Mouse (Mus musculus) hindbrain, embryonic 13.5 days (tissue): ENCODE measurements around the gene Mcfd2. TPM values are rescaled to one million over a fixed set of nuclear protein-coding genes. Genes with fewer than 3 reads are reported as not detected.

ENCODE experiments used
- ATAC-seq: fragments of 200-750 bp; cut with Nextera tagmentation; 2 replicates; pipeline ENCODE4 v1.8.0; 2017; ENCODE audit warnings: moderate TSS enrichment; ENCODE audit not compliant: low FRiP score
- H3K27ac ChIP-seq: fragments of 300-500 bp; sonication (generic); 2 replicates; pipeline ENCODE4 v1.5.1; 2015; ENCODE audit warnings: inconsistent platforms, mild to moderate bottlenecking, moderate library complexity
- H3K27me3 ChIP-seq: fragments of 300-500 bp; sonication (generic); 2 replicates; pipeline ENCODE4 v1.6.1; 2015; ENCODE audit warnings: mild to moderate bottlenecking, inconsistent platforms
- H3K36me3 ChIP-seq: fragments of 300-500 bp; sonication (generic); 2 replicates; pipeline ENCODE4 v1.6.1; 2015; ENCODE audit warnings: mild to moderate bottlenecking, inconsistent platforms
- H3K4me1 ChIP-seq: fragments of 300-500 bp; sonication (generic); replicated peaks from 2 replicates; pipeline ENCODE4 v1.6.1; 2015; ENCODE audit warnings: inconsistent platforms
- H3K4me2 ChIP-seq: fragments of 300-500 bp; sonication (generic); 2 replicates; pipeline ENCODE4 v1.6.1; 2015; ENCODE audit warnings: inconsistent platforms, mild to moderate bottlenecking, moderate library complexity
- H3K4me3 ChIP-seq: fragments of 300-500 bp; sonication (generic); 2 replicates; pipeline ENCODE4 v1.5.1; 2015; ENCODE audit warnings: mild to moderate bottlenecking, inconsistent platforms
- H3K9ac ChIP-seq: fragments of 300-500 bp; sonication (generic); 2 replicates; pipeline ENCODE4 v1.6.1; 2015; ENCODE audit warnings: mild to moderate bottlenecking, inconsistent platforms
- H3K9me3 ChIP-seq: fragments of 300-500 bp; sonication (generic); 2 replicates; pipeline ENCODE4 v1.6.1; 2016; ENCODE audit warnings: inconsistent platforms
- WGBS: fragments of 180-500 bp; shearing (Covaris S2); methylation state at CpG from one replicate; pipeline ENCODE4 v1.1.7; 2015; 5-methylcytosine and 5-hydroxymethylcytosine counted together
- polyA plus RNA-seq: library from polyadenylated mRNA; unstranded; fragments of >200 nt; fragmentation: Nextera tagmentation; extraction: Ambion mirVana; gene quantifications from 2 replicates; pipeline ENCODE4 v1.2.1, GENCODE M21; 2015

Mcfd2 gene
- polyA plus RNA-seq, 1 experiment from 2014 or later, result 50.9 TPM

DNA sequence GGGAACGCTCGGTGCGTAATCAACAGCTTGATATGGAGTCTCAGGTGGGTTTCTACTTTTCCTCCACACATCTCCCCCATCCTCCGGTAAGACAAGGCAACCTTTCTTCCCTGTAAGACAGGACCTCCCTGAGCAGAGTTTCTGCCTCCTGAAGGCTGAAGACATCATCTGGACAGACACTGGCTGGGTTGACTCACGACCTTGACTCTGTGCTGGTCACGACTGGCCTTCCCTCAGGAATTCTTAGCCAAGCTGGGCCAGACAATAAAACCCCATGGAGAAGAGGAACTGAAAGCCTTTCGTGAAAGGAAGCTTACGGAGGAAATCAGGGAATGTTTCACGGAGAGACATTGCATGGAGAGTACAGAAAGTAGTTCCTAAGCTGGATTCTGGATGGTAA lies 46.3 kb downstream of the Mcfd2 start:
- Histone ChIP-seq H3K4me1 (no peaks in the 10 kb centered on the region), H3K27ac (no peak overlapping the region), H3K36me3 (no peaks in the 10 kb centered on the region), H3K9me3 (no peaks in the 10 kb centered on the region), H3K4me3 (no peak overlapping the region), H3K9ac (no peak overlapping the region), H3K27me3 (no peaks in the 10 kb centered on the region), H3K4me2 (no peak overlapping the region)
- no peak for ATAC-seq
- 84% methylated on average over 9 of the region's 9 CpGs for WGBS

DNA sequence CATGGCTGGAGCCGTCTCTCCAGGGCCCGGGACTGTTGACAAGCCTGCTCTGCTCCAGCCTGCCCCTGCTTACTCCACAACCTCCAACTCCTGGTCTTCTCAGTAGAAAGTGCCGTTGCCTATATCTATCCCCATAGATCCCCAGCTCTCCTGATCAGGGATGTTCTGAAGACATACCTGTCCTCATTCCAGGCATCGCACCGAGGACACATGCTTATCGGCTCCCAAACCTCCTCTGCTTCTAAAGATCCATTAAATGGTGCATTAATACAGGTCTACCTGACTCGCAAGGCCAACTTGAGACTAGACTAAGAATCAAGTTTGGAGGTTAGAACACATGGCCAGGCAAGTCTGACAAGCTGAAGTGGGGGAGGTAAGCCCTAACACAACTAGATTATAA lies 51.2 kb downstream of the Mcfd2 start:
- H3K27me3 ChIP-seq, result no peaks in the 10 kb centered on the region
- H3K4me3 ChIP-seq, result no peak overlapping the region
- H3K9me3 ChIP-seq, result no peaks in the 10 kb centered on the region
- ATAC-seq, result no peak
- no peaks in the 10 kb centered on the region for H3K36me3 ChIP-seq
- no peak overlapping the region for H3K4me2 ChIP-seq
- WGBS, result 93% methylated on average over 7 of the region's 7 CpGs
- no peak overlapping the region for H3K9ac ChIP-seq
- H3K4me1 ChIP-seq, result no peaks in the 10 kb centered on the region
- no peak overlapping the region for H3K27ac ChIP-seq

GRCm38 (mm10) chr17:87210525-87210924 lies 55.2 kb downstream of the Mcfd2 start:
- Histone ChIP-seq H3K9me3 (no peaks in the 10 kb centered on the region), H3K4me1 (no peaks in the 10 kb centered on the region), H3K27ac (no peak overlapping the region), H3K4me2 (no peak overlapping the region), H3K9ac (no peak overlapping the region), H3K4me3 (no peak overlapping the region), H3K27me3 (no peaks in the 10 kb centered on the region), H3K36me3 (no peaks in the 10 kb centered on the region)
- WGBS, result 81% methylated on average over 2 of the region's 2 CpGs
- ATAC-seq, result no peak

GRCm38 (mm10) chr17:87206885-87207284 lies 58.9 kb downstream of the Mcfd2 start:
- Histone ChIP-seq H3K36me3 (no peaks in the 10 kb centered on the region), H3K9ac (no peak overlapping the region), H3K4me1 (peaks cover 18% of the 10 kb centered on the region), H3K4me3 (no peak overlapping the region), H3K27ac (no peak overlapping the region), H3K9me3 (no peaks in the 10 kb centered on the region), H3K4me2 (no peak overlapping the region), H3K27me3 (no peaks in the 10 kb centered on the region)
- WGBS, result 70% methylated on average over 2 of the region's 2 CpGs
- no peak for ATAC-seq

Other genes starting within 250 kb of the Mcfd2 start
- gene Pigf, start 240.5 kb downstream of the Mcfd2 start, polyA plus RNA-seq, result 36.8 and 37.0 TPM in 2 replicates
- gene Cript, start 240.4 kb downstream of the Mcfd2 start, polyA plus RNA-seq, result 224 and 236 TPM in 2 replicates
- gene Socs5, start 158.3 kb downstream of the Mcfd2 start, polyA plus RNA-seq, result 13.0 and 13.3 TPM in 2 replicates
- 4.2 and 5.7 TPM in 2 replicates for gene Ttc7, start 17.0 kb upstream of the Mcfd2 start, polyA plus RNA-seq
- not detected in 2 replicates for gene Stpg4, start 161.8 kb upstream of the Mcfd2 start, polyA plus RNA-seq
- gene Calm2, start 181.0 kb upstream of the Mcfd2 start, polyA plus RNA-seq, result 2,223 and 2,271 TPM in 2 replicates